Mouse (Mus musculus) urinary bladder, postnatal 25 days (tissue): ENCODE results near the gene Rabgap1.

ENCODE experiments used
- DNase-seq: peaks from one replicate; pipeline ENCODE4 v3.0.0; 2022; ENCODE audit warnings: low spot score

Gene Rabgap1

GRCm38 (mm10) chr2:37516030-37516710, 73.1 kb downstream of the Rabgap1 start, which contains the start of gene Gpr21:
Gene Gpr21 (plus strand): TSS chr2:37516332.
- DNase-seq = no peak

DNA sequence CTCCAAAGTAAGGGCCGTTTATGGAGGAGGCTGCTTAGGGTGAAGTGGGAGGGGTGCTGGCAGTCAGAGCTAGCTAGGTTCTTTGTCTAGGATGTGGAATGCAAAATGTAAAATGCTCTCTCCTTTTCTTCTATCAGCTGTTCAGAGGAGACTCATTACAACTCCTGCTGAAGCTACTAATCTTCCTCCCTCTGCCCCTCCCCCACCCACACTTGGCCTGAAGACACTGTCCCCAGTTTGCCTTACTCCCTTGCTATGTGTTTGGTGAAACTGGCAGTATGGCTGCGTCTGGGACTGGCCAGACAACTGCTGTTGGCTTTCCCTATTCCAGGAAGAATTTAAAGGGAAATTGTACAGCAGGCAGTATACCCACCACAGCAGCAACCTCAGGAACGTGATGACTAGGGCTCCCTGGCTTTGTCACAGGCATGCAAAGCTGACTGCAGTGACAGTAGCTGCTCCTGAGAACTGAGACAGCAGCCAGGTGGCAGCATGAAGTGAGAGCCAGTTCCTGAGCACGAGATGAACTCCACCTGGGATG, 73.9 kb downstream of the Rabgap1 start:
- no peak for DNase-seq

DNA sequence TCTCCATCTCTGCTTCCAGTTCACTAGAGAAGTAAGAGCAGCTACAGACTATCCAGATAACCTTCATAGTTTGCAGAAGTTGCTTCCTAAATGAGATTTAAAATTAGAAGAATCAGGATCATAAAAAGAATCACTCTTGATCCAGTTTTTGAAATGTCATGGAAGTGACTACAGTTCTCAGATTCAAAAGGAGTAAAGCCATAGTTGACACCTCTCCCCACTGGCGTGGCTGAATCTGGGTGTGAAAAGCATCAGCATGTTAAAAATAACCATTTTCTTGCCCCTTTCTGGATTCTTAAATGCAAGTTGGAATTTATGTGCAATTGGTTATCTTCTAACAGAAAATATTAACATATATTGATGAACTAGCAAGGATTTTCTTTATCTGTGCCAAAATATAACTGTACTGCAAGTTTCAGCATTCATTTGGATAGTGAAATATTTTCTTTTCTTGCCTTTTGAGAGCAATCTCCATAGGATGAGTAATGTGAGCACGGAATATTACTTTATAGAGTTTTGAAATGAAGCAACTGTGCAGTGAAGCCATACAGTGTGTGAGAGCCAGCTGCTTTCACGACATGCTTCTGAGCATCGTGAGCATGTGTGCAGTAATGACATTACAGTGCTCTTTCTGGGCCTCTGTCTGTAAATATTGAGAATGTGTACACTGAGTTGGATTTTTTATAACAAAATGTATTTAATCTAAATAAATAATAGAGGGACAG, 75.6 kb downstream of the Rabgap1 start:
- no peak for DNase-seq

GRCm38 (mm10) chr2:37519286-37519640, 76.2 kb downstream of the Rabgap1 start:
- no peak for DNase-seq

GRCm38 (mm10) chr2:37527587-37527986, 84.5 kb downstream of the Rabgap1 start:
- DNase-seq = no peak

DNA sequence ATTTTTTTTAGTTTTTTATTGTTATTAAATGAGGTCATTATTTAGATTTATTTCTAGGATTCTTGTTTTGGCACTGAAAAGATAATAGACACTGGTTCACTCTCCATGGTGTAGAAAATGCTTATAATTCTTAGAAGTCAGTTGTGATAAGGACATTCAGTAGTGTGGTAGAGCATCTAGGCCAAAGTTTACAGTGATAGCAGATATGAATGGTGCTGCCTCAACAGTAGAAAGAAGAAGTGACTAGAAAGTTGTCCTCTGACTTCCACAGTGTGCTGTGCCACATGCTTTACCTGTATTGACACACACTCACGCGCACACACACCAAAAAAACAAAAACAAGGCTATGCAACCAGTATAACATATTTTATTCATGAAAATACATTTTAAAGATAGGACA, 86.3 kb downstream of the Rabgap1 start:
- DNase-seq = no peak

- DNase-seq = no peak
These were observed 87.7 kb downstream of the Rabgap1 start for GRCm38 (mm10) chr2:37530766-37531165.

DNA sequence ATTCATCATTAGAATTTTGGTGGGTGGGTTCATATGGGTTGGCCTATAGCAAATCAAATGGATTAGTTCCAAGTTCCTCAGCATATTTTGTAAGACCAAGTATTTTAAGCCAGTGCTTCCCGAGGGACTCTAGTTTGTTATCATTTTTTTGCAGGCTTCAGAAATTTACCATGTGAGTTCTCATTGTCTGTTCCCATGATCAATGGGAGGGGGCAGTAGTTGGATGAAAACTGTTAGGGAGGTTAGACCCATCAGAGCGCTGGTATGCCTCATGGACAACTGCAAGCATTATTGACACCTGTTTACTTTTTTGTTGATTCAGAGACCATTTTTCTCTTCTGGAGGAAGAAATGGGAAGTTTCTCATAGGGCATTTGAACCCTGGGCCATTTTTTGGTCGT, 88.6 kb downstream of the Rabgap1 start:
- no peak for DNase-seq

DNA sequence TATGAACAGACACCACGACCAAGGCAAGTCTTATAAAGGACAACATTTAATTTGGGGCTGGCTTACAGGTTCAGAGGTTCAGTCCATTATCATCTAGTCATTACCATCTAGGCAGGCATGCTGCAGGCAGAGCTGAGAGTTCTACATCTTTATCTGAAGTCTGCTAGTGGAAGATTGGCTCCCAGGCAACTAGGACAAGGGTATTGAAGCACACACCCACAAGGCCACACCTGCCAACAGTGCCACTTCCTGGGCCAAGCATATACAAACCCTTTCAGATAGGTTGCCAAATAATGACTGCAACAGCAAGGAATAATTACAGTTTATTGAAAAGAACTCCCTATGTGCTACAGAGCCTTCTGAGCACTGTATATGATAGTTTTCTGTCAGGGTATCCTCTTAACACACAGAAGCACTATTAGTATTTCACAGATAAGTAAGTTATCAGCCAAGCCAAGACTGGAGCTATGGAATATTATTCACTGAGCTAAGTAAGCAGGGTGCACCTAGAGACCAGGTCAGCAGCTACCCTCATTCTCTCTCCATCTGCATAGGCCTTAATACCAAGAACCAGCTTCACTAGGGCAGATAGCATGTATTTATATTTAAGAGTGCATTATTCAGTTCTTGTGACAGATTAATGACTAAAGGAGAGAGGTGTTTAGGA, 106.4 kb downstream of the Rabgap1 start:
- DNase-seq = no peak

- DNase-seq = no peak
These were observed 113.3 kb downstream of the Rabgap1 start for GRCm38 (mm10) chr2:37556366-37556765.

GRCm38 (mm10) chr2:37565579-37565978, 122.5 kb downstream of the Rabgap1 start:
- no peak for DNase-seq

DNA sequence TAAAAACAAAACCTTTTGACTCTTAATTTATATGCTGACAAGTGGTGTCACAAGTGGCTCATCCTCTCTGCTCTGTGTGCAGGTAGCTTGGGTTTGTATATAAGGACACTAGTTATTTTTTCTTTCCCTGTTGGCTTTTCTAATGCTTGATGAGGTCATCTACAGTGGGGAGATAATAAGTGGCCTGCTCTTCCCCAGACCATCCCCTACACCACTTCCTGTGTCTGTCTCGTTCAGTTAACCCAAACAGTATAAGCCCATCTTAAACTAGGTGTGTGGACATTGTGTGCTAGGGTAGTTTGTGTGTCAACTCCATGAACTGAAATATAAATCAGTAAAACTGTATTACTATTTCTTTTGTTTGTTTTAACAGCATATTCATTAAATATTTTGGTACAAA, 123.0 kb downstream of the Rabgap1 start:
- DNase-seq = no peak

GRCm38 (mm10) chr2:37569888-37570287, 126.8 kb downstream of the Rabgap1 start:
- DNase-seq = peak; percentile 15

GRCm38 (mm10) chr2:37570703-37571102, 127.6 kb downstream of the Rabgap1 start:
- DNase-seq = no peak

- no peak for DNase-seq
These were observed 129.1 kb downstream of the Rabgap1 start for GRCm38 (mm10) chr2:37572141-37572540.

DNA sequence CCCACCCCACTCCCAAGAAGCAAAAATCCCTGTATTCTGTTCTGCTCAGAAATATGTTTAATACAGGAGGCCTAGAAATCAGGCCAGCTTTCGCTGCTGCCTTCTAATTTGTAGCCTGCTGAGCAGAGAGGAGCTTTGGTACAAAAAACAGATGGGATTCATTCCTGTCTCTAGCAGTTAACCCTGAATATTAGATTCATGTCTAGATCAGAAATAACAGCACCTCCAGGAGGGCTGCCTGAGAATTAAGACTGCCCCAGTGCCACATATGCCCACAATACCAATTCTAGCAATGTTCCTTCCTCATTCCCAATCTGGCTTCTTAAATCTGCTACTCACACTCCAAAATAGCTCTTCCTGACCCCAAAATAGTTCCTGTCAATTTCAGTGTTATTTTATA, 133.6 kb downstream of the Rabgap1 start:
- no peak for DNase-seq

DNA sequence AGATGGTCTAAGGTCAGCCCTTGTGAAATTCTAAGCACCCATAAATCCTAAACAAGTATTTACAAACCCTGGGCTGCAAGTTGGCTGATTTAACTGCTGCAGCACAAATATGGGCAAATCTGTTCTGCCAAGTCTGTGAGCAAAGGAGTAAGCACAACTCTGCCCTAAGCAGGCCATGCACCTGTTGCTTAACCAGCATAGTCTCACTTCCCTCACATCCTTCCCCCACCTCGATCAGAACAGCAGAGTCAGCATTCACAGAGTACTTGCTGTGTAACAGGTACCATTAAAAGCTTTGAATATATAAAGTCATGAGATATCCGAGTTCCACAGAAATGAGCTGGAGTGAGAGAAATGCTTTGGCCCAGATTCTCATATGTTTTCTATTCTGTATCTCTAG, 135.1 kb downstream of the Rabgap1 start:
- DNase-seq = no peak

DNA sequence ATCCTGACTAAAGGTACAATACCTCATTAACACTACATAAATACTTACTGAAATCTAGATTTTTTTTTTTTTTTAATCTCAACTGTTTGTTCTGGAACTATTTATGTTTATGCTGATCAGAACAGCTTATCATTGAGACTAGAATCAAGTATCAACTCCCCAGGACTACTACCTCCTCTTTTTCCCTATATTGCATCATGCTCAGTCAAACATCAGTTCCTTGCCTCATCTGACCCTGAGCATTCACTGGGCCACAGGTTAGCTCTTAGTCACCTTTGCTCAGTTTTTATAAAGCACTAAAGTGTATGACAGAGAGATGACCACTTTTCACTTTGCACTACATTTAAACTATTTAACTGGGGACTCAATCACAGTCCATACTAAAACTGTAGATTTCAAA, 144.8 kb downstream of the Rabgap1 start:
- DNase-seq = no peak
